Mouse (Mus musculus) right cerebral cortex, postnatal 25 days (tissue): ENCODE data around the gene Camk1g.

Experiments used
- DNase-seq: peaks from one replicate; pipeline ENCODE4 v3.0.0; 2022

Gene Camk1g

DNA sequence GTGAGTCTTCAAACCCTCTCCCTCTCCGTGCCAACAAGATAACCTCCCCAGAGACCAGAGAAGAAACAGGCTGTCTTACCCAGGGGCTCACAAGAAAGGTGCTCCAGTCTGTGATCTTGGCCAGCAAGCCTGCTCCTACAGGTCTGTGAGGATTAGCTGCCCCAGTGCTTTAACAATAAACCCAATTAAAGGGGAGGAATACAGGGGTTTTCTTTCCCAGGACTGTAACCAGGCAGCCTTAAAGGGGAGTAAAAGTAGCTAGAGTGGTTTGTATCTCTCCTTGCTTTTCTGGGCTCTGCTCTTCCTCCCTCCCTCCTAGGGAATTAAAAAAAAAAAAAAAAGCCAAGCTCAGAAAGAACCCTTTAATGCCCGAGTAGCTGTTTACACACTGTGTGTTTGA lies at the start of gene Camk1g:
Gene Camk1g, minus strand, starts transcription at position 203 of the 400 bp plus-strand sequence.
- no peak for DNase-seq

DNA sequence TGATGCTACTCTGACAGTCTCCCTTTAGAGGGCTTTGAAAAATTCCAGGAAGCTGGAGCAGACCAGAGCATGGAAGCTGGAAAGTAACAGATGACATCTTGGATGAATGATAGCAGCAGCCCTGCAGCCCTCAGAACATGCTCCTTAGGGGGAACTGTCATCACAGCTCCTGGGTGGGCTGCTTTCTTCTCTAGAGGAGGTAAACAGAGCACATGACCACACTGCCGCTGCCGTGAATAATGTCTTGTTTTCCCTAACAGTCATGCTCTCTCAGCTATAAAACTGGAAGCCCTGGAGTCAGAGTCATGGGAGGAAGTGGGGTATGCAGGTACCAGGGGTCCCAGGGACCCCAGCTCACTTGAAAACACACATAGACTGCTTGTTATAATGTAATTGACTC lies 49.1 kb upstream of the Camk1g start:
- DNase-seq = no peak

DNA sequence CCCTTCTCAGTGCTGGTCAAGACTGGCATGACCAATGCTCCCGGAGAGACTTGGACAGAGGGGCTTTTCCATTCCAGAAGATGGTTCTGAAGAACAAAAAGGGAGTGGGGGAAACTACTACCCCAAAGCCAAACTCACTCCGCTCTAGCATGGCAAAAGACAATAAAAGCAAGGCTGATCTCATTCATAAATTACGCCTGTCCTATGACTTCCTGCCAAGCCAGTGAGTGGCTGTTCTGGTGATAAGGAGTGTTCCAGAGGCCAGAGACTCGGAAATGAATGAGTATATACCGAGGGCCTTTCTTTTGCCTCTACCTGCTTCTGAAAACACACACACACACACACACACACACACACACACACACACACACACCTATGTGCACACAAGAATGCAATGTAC lies 48.6 kb upstream of the Camk1g start:
- DNase-seq = no peak

DNA sequence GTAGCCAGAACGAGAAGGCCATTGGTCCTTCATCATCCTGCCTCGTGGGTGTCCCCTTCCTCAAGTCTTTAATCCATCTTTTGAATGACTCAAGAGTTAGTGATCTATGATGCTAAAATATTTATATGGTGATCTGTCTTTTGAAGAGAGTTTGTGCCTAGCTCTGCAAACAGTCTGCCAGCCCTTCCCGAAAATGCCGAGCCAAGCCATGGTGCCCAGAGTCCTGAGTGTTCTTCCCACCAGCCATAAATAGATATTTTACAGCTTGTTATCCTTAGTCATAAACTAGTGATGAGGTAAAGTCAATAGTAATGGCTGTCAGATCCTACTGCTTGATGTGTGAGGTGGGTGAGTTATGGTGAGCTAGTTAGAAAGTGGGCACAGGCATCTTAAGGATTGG lies 44.0 kb upstream of the Camk1g start:
- no peak for DNase-seq

DNA sequence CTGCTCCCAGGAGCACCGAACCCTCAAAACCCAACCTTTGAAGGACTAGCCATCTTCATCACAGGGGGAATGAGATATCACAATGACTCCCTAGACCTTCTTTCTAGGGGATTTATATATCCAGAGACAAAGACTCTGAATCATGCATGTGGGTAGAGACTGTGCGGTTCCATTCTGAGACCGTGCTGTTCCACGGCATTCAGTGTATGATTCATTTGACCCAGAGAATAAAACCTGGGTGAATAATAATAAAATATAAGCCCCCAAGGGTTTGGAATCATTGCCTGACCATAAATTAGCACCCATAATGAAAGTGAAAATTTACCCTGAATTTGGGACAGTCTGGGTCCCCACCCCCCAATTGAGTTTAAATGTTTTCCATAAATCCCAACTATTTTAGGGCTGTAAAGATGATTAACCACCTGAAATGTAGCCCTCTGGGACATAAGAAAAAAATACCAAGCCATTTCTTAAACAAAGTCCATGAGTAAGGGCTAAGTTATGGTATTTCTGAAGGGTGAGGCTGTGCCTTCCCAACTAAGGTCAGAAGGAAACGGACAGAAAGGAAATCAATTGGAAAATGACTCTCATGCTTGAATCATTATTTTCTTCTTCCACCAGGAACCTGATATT lies 43.4 kb upstream of the Camk1g start:
- no peak for DNase-seq

DNA sequence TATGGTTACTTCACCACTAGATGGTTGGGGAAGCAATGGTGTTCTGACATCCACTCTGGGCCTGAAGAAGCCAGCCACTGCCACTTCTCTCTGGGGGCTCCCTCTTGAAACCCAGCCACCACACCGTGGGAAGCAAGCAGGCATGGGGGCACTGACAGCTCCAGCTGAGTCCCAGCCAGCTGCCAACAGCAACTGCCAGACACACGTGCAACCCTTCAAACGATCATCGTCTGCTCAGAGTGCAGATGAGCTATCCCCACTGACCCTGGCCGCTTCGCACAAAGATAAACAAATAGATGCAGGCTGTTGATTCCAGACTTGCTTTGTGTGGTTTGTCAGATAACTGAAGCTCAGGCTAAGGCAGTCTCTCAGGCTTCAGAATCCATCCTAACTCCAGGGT lies 37.4 kb upstream of the Camk1g start:
- DNase-seq = no peak

DNA sequence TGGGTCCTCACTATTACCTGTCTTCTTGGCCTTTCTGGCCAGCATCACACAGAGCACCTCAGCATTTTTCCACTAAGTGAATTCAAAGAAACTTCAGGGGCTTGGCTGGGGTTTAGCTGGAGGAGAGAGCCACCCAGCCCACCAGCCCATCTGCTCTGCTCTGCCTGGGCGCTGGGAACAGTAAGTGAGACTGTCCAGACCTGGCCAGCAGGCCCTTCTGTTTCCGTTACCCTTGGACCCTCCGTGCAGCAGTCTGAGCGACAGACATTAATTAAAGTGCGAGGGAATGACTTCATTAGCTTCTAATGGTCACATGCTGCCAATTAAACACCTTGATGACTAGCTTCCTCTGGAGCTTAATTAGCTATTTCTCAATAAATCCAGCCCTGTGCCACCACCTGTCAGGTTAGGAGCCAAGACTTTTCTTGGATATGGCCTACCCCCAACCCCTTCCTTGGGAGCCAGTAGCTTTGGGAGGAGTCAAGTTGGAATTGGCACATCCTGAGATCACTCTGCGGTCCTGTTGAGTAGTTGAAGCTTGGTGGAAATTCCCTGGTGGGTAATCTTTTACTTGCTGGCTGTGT lies 36.1 kb upstream of the Camk1g start:
- no peak for DNase-seq

DNA sequence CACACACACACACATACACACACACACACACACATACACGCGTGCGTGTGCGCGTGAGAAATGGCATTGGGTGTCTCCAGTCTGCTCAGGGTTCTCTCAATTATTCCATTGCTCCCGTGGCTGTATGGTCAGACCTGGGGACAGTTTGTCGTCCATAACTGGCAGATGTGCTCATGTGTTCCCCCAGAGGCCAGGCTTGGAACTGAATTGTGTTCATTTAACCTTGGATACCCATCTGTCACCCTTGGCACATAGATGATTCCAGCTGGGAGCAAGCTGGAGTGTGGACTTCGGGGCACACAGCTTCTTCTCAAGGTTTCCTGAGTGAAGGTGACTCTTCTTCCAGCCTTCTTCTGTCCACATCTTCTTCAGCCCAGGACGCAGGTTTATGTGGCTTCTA lies 31.6 kb upstream of the Camk1g start:
- DNase-seq = no peak

DNA sequence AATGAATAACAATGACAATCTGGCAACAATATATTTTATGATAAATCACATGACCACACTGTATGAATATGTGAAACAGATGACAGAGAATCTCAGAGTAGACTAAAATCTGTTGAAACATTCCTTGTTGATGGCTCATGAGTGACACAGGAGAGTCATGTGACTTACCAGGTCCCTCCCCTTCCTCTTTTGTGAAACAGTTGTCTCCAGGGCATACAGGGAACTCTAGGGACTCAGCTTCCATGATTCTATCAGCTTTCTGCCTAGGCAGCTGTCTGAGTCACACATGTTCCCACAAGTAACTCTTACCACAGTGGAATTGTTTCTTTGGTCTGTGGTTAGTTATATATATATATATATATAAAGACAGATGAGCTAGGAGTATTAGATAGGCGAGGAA lies 30.2 kb upstream of the Camk1g start:
- no peak for DNase-seq

DNA sequence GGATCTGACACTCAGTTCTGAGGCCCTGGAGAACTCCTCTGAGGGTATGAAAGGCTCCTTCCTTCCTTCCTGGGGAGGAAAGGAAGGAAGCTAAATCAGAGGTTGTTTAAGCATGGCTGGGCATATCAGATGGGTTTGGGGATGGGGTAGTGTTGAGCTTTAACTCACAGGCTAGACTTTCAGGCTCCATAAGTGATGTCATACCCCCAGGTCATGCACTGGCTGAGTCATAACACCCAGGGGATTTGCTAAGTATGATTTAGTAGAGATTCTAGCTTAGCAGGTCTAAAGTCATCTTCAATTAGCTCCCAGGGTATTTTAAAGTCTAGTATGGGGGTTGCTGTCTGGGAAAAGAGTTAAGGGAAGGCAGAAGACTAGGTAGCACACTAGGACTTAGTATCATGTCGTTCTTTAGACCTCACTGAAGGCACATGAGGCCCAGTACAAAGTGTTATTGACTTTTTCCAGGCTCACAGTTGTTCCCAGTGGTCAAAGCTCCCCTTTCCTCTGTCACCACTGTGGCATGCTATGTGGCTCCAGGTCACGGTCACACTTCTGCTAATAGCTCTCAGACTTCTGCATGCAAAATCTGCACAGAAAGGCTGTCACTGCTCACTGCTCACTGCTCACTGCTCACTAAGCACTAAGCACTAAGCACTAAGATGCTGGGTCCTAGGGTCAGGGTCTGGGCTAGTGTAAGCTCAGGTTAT lies 28.8 kb upstream of the Camk1g start:
- DNase-seq = no peak

DNA sequence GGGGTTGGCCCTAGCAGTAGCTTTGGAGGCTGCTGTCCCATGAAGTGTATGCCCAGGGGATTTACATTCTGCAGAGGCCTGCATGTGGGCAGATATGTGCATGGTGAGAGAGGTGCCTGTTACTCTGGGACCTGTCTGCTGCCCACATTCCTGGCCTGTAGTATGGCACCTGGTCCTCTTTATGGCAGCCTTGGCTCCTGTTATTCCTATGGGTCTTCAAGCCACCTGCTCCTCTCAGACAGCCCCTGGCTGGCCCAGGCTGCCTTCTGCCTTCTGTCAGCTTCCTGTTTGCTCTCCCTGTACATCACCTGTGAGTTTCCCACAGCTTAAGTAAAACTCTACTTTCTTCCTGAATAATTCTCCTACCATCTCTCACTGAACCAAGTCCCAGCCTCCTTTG lies 27.0 kb upstream of the Camk1g start:
- DNase-seq = no peak

DNA sequence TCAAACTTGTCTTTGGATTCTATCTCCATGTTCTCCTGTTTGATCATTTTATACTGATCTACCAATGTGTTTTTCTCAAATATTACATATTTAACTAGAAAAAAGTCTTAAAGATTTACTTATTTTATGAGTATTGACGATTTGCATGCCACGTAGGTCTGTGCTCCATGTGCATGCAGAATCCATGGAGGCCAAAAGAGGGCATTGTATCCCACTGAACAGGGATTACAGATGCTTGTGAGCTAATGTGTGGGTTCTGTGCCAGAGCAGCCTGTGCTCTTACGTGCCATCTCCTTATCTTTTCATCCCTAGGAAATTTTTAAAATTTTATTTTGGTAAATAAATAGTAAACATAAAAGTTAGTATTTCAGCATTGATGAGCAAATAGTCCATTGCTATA lies 22.2 kb upstream of the Camk1g start:
- DNase-seq = no peak

DNA sequence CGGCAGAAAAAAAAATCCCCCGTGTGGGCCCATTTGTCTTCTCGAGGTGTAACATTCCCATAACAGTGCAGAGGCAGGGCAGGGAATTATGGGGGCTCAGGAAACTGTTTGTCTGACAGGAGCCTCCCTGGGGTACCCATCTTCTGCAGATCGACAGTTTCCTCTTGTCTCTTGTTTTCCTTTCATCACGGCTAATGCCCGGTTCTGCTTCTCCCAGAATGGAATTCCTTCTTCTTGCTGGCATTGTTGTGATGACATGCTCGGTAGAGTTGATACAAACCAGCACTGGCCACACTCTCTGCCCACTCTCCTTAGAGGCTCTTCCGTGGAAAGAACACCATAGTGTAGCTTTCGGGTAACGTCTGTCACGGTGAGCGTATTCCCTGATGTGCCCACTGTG lies 19.9 kb upstream of the Camk1g start:
- no peak for DNase-seq

DNA sequence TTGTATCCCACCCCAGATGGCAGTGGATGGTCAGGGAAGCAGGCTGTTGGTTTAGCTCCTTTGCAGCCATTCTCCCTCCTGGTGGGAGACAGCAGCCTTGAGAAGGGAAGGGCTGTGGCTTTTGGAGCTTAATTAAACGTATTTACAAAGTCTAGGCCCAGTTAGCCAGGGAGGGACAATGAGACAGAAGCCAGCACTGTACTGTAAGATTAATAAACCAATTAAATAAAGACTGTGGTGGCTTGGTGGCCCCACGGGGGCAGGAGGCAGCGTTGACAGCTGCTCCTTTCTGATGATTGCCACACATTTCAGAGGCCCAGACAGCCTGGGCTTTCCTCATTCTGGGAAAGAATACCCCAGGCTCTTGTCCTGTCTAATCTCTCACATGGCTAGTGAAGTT lies 19.4 kb upstream of the Camk1g start:
- DNase-seq = no peak

DNA sequence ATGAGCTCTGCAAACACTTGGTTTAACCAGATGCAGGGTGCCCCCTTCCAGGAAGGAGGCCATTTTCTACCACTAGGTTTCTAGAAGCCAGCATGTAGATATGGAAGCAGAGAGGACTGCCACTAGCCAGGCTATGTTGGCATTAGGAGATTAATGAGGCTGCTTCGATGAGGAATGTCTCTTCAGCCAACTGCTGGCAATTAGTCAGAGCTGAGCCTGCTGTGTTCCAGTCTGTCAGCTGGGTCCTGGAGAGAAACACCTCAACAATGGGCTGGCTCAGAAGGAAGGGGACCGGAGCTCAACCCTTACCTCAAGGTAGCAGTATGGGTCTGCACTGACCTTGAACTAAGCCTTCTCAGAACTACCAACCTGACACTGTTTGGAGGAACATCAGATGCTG lies 17.1 kb upstream of the Camk1g start:
- DNase-seq = no peak

DNA sequence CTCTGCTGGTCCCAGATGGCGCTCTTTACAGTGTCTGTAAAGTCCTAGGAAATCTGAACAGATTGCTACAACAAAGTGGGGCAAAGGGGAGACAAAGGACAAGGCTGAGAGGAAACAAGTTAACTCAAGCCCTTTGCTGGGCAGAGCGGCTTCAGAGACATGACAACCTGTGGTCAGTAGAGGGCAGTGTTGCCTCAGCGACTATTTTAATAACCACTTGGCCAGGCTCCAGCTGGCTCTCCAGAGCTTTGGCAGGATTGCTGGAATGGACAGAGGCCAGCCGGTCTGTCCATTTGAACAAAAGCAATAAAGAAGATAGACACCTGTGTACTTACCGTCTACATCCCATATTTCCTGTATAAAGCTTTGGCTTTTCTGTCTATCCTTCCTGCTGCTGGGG lies 16.0 kb upstream of the Camk1g start:
- DNase-seq = peak; percentile 69

DNA sequence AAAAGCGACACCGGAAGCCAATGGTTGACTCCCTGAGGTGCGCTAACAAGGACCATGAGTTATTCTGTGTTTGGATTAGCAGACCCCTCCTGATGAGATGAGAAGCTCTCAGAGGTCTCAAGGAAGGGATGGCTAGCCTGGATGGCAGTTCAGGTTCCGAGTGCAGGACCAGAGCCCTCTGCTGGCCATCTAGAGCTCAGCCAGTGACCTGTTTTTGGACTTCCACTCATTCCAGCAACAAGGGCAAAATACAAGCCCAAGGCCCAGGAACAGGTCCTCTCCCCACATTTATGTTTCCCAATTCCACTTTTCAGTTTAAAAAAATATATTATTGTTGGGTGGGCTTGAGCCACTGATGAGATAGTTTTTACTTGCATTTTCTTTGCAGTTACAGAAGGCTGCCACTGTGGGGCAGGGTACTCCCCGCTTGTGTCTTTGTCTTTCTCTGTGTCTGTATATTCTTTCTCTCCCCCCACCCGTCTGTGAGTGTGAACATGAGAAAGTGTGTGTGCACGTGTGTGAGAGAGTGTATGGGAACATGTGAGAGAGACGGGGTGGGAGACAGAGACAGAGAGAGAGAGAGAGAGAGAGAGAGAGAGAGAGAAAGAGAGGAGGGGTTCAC lies 12.9 kb upstream of the Camk1g start:
- no peak for DNase-seq

DNA sequence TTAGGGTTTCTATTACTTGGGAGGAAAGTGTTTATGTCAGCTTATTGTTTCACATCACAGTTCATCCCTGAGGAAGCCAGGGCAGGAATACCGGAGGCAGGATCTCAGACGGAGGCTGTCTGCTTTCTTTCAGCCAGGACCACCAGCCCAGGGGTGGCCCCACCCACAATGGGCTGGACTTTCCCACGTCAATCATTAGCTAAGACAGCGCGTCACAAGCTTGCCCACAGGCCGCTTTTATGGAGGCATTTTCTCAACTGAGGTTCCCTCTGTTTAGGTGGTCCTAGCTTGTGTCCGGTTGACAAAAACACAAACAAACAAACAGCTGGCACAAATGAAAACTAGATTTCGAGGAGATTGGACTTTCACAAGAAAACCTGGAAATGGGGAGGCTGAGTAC lies 12.3 kb upstream of the Camk1g start:
- no peak for DNase-seq

DNA sequence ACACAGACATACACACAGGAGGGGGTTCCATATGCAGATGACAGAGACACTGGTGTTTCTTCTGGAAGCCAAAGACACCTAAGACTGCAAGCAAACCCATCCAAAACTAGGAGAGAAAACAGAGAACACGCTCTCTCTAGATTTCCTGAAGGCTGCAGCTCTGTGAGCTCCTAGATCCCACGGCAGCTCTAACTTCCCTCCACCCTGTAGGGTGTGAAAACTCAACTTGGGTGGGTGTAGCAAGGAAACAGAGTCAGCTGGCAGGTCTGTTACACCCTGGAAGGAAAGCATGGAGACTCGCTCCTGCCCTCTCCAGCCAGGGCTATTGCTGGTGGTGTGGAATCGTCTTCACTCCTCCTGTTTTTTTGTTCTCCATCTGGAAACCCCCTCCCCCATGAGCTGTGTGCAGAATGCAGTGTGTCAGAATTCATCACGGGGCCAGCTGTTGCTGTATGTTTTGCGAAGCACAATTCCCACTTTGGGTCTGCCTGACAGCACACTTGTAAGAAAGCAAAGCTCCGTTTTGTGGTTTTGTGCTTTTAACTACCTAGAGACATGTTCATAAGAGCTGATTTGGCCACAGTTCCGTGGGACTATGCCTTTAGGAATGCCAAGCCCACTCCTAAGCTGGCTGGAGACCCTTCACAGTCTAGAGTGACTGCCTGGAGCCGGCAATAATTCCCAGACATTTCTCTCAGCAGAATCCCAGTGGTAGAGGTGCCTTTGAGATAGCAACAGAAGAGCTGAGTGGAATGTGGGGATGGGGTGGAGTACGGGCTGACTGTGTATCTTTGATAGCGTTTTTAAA lies 11.7 kb upstream of the Camk1g start:
- DNase-seq = peak; percentile 60

DNA sequence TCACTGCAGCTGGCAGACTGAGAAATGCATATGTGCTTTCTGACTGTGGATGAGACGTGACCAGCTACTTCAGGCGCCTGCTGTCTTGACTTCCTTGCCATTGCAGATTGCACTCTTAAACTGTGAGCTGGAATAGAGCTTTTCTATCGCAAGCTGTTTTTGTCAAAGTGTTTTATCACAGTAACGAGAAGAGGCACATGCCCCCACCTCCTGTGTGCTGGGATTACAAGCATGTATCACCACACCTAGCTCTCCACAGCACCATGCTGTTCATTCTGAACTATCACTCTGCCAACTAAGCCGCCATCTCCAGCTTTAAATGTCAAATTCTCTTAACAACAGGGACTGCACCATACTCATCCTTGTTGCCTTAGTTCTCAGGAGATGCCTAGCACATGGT lies 10.8 kb upstream of the Camk1g start:
- DNase-seq = no peak

DNA sequence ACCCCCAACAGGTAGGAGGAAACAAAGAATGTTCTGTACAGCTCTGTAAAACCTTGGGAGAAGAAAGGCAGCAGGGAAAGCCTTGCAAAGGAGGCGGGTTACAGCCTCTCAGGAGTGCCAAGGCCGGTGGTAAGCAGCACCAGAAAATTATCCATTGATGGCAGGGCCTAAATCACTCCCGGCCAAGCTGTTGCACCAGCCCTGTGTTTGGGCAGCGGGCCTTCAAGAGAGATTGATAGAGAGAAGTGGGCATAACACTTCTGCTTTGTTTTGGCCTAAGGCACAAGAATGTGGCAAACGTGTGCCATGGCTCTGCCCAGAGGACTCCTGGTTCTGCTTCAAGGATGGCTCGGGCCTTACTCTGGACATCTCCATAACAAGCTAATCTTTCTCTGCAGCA lies 9.5 kb upstream of the Camk1g start:
- DNase-seq = no peak

DNA sequence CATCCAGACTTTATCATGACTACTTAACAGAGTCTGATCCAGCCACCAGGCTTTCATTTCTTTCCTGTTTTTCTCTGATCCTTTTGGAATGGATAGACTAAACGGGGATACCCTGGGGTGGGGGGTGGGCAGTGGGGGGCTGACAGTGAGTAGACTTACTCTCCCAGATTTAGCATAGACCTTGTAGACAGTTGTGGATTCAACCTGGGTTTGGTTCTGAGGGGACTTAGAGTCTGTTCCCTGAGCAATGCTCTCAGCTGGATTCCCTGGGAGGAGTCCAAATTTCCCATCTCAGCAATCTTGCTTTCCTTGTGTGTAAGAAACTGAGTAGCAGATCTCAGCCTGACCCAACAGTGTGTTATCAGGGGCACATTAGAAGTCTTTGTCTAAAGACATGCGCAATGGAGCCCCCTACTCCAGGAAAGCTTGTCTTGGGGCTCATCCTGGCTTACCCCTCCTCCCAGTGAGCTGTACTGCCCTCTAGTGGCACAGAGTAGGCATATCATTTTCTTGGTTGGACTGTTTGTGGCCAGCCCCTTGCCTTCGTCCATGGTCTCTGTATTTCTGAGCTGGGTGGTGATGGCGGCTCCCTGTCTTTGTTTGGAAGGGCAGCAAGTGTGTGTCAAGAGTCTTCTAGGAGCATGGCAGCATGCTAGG lies 6.5 kb upstream of the Camk1g start:
- no peak for DNase-seq

DNA sequence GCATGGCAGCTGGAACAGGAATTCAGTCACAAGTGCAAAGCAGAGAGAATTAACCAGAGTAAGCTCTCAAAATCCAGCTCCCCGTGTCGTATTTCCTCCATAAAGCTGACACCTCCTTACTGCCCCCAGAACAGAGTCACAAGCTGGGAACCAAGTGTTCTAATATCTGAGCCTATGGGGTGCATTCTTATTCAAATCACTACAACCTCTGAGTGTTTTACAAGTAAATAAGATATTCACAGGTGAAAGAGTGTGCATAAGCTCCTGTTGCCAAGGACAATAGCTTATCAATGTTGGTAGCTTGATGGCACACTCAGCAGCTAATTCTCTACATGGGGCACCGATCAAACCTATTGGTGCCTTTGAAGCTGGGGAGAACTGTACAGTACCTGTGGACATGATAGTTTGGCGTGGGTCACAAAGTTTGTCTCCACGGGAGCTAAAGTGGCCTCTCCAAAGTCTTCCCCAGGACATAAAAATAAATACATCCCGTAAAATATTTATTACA lies 3.9 kb upstream of the Camk1g start:
- DNase-seq = no peak
